Mouse (Mus musculus): ENCODE measurements at regions not wholly inside any gene's neighbourhood (a gene's known extent, or its start where the extent isn't known, plus 50 kb on each side); places are given as distances from the start of the nearest gene placed in this dataset.
A peak's percentile ranks its signal among the peaks of the same experiment; 100 is the strongest.

GRCm38 (mm10) chr3:80042756-80043484 is 158.6 kb downstream of the Fam198b start:
- ATAC-seq (replicated peaks): no peak
- no peak overlapping the region for H3K4me2 ChIP-seq (replicated peaks)
- no peaks in the 10 kb centered on the region for H3K36me3 ChIP-seq
- H3K27me3 ChIP-seq: no peaks in the 10 kb centered on the region
- no peak overlapping the region for H3K27ac ChIP-seq (replicated peaks)
- no peaks in the 10 kb centered on the region for H3K4me1 ChIP-seq
- no peak overlapping the region for H3K9ac ChIP-seq (replicated peaks)
- no peak overlapping the region for H3K4me3 ChIP-seq
- 66% methylated on average over 5 of the region's 5 CpGs for WGBS
- no peaks in the 10 kb centered on the region for H3K9me3 ChIP-seq

GRCm38 (mm10) chr3:80049495-80050225 is 165.3 kb downstream of the Fam198b start:
- ATAC-seq (replicated peaks): no peak
- Histone ChIP-seq H3K36me3 (no peaks in the 10 kb centered on the region), H3K9me3 (no peaks in the 10 kb centered on the region), H3K4me1 (no peaks in the 10 kb centered on the region), H3K4me3 (no peak overlapping the region), H3K27me3 (no peaks in the 10 kb centered on the region), H3K9ac (replicated peaks) (no peak overlapping the region), H3K27ac (replicated peaks) (no peak overlapping the region), H3K4me2 (replicated peaks) (no peak overlapping the region)
- WGBS: 67% methylated on average over 5 of the region's 5 CpGs

GRCm38 (mm10) chr3:80050920-80051319 is 166.6 kb downstream of the Fam198b start:
- WGBS: 80% methylated on average over 4 of the region's 4 CpGs
- Histone ChIP-seq H3K27me3 (no peaks in the 10 kb centered on the region), H3K4me1 (no peaks in the 10 kb centered on the region), H3K36me3 (no peaks in the 10 kb centered on the region), H3K4me3 (no peak overlapping the region), H3K9ac (replicated peaks) (no peak overlapping the region), H3K4me2 (replicated peaks) (no peak overlapping the region), H3K27ac (replicated peaks) (no peak overlapping the region), H3K9me3 (no peaks in the 10 kb centered on the region)
- no peak for ATAC-seq (replicated peaks)

GRCm38 (mm10) chr3:80051963-80052362 is 167.6 kb downstream of the Fam198b start:
- Histone ChIP-seq H3K36me3 (no peaks in the 10 kb centered on the region), H3K9ac (replicated peaks) (no peak overlapping the region), H3K4me2 (replicated peaks) (no peak overlapping the region), H3K27ac (replicated peaks) (no peak overlapping the region), H3K27me3 (no peaks in the 10 kb centered on the region), H3K4me1 (no peaks in the 10 kb centered on the region), H3K9me3 (no peaks in the 10 kb centered on the region), H3K4me3 (no peak overlapping the region)
- WGBS: 73% methylated on average over 4 of the region's 4 CpGs
- no peak for ATAC-seq (replicated peaks)

- Histone ChIP-seq H3K4me2 (replicated peaks) (no peak overlapping the region), H3K27ac (replicated peaks) (no peak overlapping the region), H3K27me3 (no peaks in the 10 kb centered on the region), H3K36me3 (no peaks in the 10 kb centered on the region), H3K4me3 (no peak overlapping the region), H3K9me3 (no peaks in the 10 kb centered on the region), H3K9ac (replicated peaks) (no peak overlapping the region), H3K4me1 (no peaks in the 10 kb centered on the region)
- no peak for ATAC-seq (replicated peaks)
- WGBS: 63% methylated on average over 3 of the region's 3 CpGs
These were observed 168.5 kb downstream of the Fam198b start for GRCm38 (mm10) chr3:80052879-80053278.

- Histone ChIP-seq H3K4me3 (no peak overlapping the region), H3K9me3 (no peaks in the 10 kb centered on the region), H3K27ac (replicated peaks) (no peak overlapping the region), H3K9ac (replicated peaks) (no peak overlapping the region), H3K4me2 (replicated peaks) (no peak overlapping the region), H3K4me1 (no peaks in the 10 kb centered on the region), H3K27me3 (no peaks in the 10 kb centered on the region), H3K36me3 (no peaks in the 10 kb centered on the region)
- ATAC-seq (replicated peaks): no peak
- 92% methylated on average over 2 of the region's 2 CpGs for WGBS
These were observed 169.1 kb downstream of the Fam198b start for GRCm38 (mm10) chr3:80053435-80053834.

GRCm38 (mm10) chr3:80056636-80057350 is 172.5 kb downstream of the Fam198b start:
- Histone ChIP-seq H3K4me2 (replicated peaks) (no peak overlapping the region), H3K36me3 (no peaks in the 10 kb centered on the region), H3K4me1 (no peaks in the 10 kb centered on the region), H3K9me3 (no peaks in the 10 kb centered on the region), H3K27ac (replicated peaks) (no peak overlapping the region), H3K4me3 (no peak overlapping the region), H3K9ac (replicated peaks) (no peak overlapping the region), H3K27me3 (no peaks in the 10 kb centered on the region)
- 76% methylated on average over 6 of the region's 6 CpGs for WGBS
- ATAC-seq (replicated peaks): no peak

GRCm38 (mm10) chr3:80058722-80059121 is 174.4 kb downstream of the Fam198b start:
- no peak overlapping the region for H3K4me3 ChIP-seq
- H3K36me3 ChIP-seq: no peaks in the 10 kb centered on the region
- no peak overlapping the region for H3K27ac ChIP-seq (replicated peaks)
- H3K4me1 ChIP-seq: no peaks in the 10 kb centered on the region
- no peak overlapping the region for H3K4me2 ChIP-seq (replicated peaks)
- ATAC-seq (replicated peaks): peak; percentile 75
- no peak overlapping the region for H3K9ac ChIP-seq (replicated peaks)
- no peaks in the 10 kb centered on the region for H3K27me3 ChIP-seq
- H3K9me3 ChIP-seq: no peaks in the 10 kb centered on the region
- WGBS: 35% methylated on average over 2 of the region's 2 CpGs

- Histone ChIP-seq H3K4me3 (no peak overlapping the region), H3K4me2 (replicated peaks) (no peak overlapping the region), H3K9ac (replicated peaks) (no peak overlapping the region), H3K27me3 (no peaks in the 10 kb centered on the region), H3K9me3 (no peaks in the 10 kb centered on the region), H3K27ac (replicated peaks) (no peak overlapping the region), H3K4me1 (no peaks in the 10 kb centered on the region), H3K36me3 (no peaks in the 10 kb centered on the region)
- 82% methylated on average over 5 of the region's 5 CpGs for WGBS
- no peak for ATAC-seq (replicated peaks)
These were observed 186.4 kb downstream of the Fam198b start for GRCm38 (mm10) chr3:80070726-80071125.

- no peaks in the 10 kb centered on the region for H3K36me3 ChIP-seq
- H3K4me2 ChIP-seq (replicated peaks): peak overlapping the region; percentile 37
- H3K27me3 ChIP-seq: no peaks in the 10 kb centered on the region
- peak; percentile 75 for ATAC-seq (replicated peaks)
- H3K27ac ChIP-seq (replicated peaks): peak overlapping the region; percentile 52
- H3K4me1 ChIP-seq: peaks cover 9% of the 10 kb centered on the region
- H3K9me3 ChIP-seq: no peaks in the 10 kb centered on the region
- peak overlapping the region; percentile 21 for H3K4me3 ChIP-seq
- 10% methylated on average over 10 of the region's 10 CpGs for WGBS
- H3K9ac ChIP-seq (replicated peaks): 0 out of 2 replicates have a peak overlapping the region, but pooled peaks have one; percentile 10
These were observed 195.6 kb downstream of the Fam198b start for GRCm38 (mm10) chr3:80079801-80080418.

- no peak overlapping the region for H3K4me2 ChIP-seq (replicated peaks)
- H3K27ac ChIP-seq (replicated peaks): no peak overlapping the region; the same call in 1 of the 2 replicates
- no peaks in the 10 kb centered on the region for H3K27me3 ChIP-seq
- no peaks in the 10 kb centered on the region for H3K36me3 ChIP-seq
- H3K4me1 ChIP-seq: peaks cover 9% of the 10 kb centered on the region
- no peak for ATAC-seq (replicated peaks)
- WGBS: 68% methylated on average over 7 of the region's 7 CpGs
- no peak overlapping the region for H3K4me3 ChIP-seq
- no peak overlapping the region for H3K9ac ChIP-seq (replicated peaks)
- H3K9me3 ChIP-seq: no peaks in the 10 kb centered on the region
These were observed 196.9 kb downstream of the Fam198b start for GRCm38 (mm10) chr3:80081210-80081609.

All from forebrain, embryonic 15.5 days (tissue).